Mouse (Mus musculus) MEL (cell line): Measurements from ENCODE around the gene Zfp472. TPM values are rescaled to one million over a fixed set of nuclear protein-coding genes. Genes with fewer than 3 reads are reported as not detected.

Experiments used
- DNase-seq: peaks from one replicate; pipeline ENCODE4 v3.0.0; 2011; ENCODE audit warnings: low read depth, low spot score
- H3K27ac ChIP-seq: 2 replicates; pipeline ENCODE4 v1.5.1; 2012; ENCODE audit warnings: low read depth, mild to moderate bottlenecking, control low read depth, low read length, moderate library complexity; ENCODE audit not compliant: control insufficient read depth
- H3K27me3 ChIP-seq, 2 experiments: fragments of 150-350 bp in 1 of 2; sonication (generic) in 1 of 2; 2 replicates each; pipeline ENCODE4 v1.6.1; 2012; ENCODE audit warnings: low read length in 2 of 2, mild to moderate bottlenecking in 2 of 2, improper control_type of control experiment in 1 of 2, moderate library complexity in 1 of 2; ENCODE audit not compliant: insufficient read depth in 2 of 2, control insufficient read depth in 1 of 2
- H3K36me3 ChIP-seq, 2 experiments: 2 replicates each; pipeline ENCODE4 v1.6.1; 2012 to 2014; ENCODE audit warnings: low read length in 2 of 2, improper control_type of control experiment in 1 of 2, inconsistent platforms in 1 of 2, mild to moderate bottlenecking in 1 of 2; ENCODE audit not compliant: insufficient read depth in 2 of 2, control insufficient read depth in 1 of 2
- H3K4me1 ChIP-seq, 2 experiments: fragments of 150-350 bp in 1 of 2; sonication (generic) in 1 of 2; 2 replicates each; pipeline ENCODE4 v1.6.1; 2012; ENCODE audit warnings: low read length in 2 of 2, improper control_type of control experiment in 1 of 2, mild to moderate bottlenecking in 1 of 2; ENCODE audit not compliant: insufficient read depth in 2 of 2, control insufficient read depth in 1 of 2
- H3K4me3 ChIP-seq, 2 experiments: fragments of 150-350 bp in 1 of 2; sonication (generic) in 1 of 2; 2 replicates each; pipeline ENCODE4 v1.5.1; 2012; ENCODE audit warnings: low read depth in 2 of 2, low read length in 2 of 2, mild to moderate bottlenecking in 2 of 2, moderate library complexity in 2 of 2, control low read depth in 1 of 2, improper control_type of control experiment in 1 of 2; ENCODE audit not compliant: control insufficient read depth in 1 of 2, insufficient read depth in 1 of 2
- H3K79me2 ChIP-seq: 2 replicates; pipeline ENCODE4 v1.6.1; 2012; ENCODE audit warnings: mild to moderate bottlenecking, low read length, moderate library complexity; ENCODE audit not compliant: control insufficient read depth, poor library complexity, insufficient read depth
- H3K9ac ChIP-seq: 2 replicates; pipeline ENCODE4 v1.6.1; 2012; ENCODE audit warnings: low read depth, mild to moderate bottlenecking, control low read depth, low read length, moderate library complexity; ENCODE audit not compliant: control insufficient read depth, poor library complexity, severe bottlenecking
- H3K9me3 ChIP-seq: fragments of 150-350 bp; sonication (generic); replicated peaks from 2 replicates; pipeline ENCODE4 v1.6.1; 2012; ENCODE audit warnings: mild to moderate bottlenecking, low read length, improper control_type of control experiment, moderate library complexity; ENCODE audit not compliant: insufficient read depth
- BHLHE40 ChIP-seq: IDR thresholded peaks from 2 replicates; pipeline ENCODE4 v1.6.1; 2012; ENCODE audit warnings: low read depth, mild to moderate bottlenecking, inconsistent platforms, low read length, improper control_type of control experiment, borderline replicate concordance
- CHD2 ChIP-seq: IDR thresholded peaks from 2 replicates; pipeline ENCODE4 v1.6.1; 2011; ENCODE audit warnings: low read length, improper control_type of control experiment
- ELF1 ChIP-seq: IDR thresholded peaks from 2 replicates; pipeline ENCODE4 v1.6.1; 2014; ENCODE audit warnings: low read depth, mild to moderate bottlenecking, inconsistent platforms, low read length, improper control_type of control experiment, moderate library complexity
- EP300 ChIP-seq, 2 experiments: IDR thresholded peaks; 2 replicates each; pipeline ENCODE4 v1.6.1; 2011; ENCODE audit warnings: improper control_type of control experiment in 2 of 2, low read length in 2 of 2, low read depth in 1 of 2, mild to moderate bottlenecking in 1 of 2
- ETS1 ChIP-seq: IDR thresholded peaks from 2 replicates; pipeline ENCODE4 v1.6.1; 2012; ENCODE audit warnings: low read depth, mild to moderate bottlenecking, inconsistent platforms, low read length, improper control_type of control experiment, moderate library complexity
- GABPA ChIP-seq: IDR thresholded peaks from 2 replicates; pipeline ENCODE4 v1.6.1; 2012; ENCODE audit warnings: low read depth, mild to moderate bottlenecking, inconsistent platforms, low read length, improper control_type of control experiment, moderate library complexity
- GATA1 ChIP-seq: IDR thresholded peaks from 2 replicates; pipeline ENCODE4 v1.6.1; 2011; ENCODE audit warnings: low read depth, low read length, improper control_type of control experiment
- MAFK ChIP-seq: IDR thresholded peaks from 2 replicates; pipeline ENCODE4 v1.6.1; 2011; ENCODE audit warnings: low read depth, mild to moderate bottlenecking, low read length, improper control_type of control experiment, borderline replicate concordance
- MXI1 ChIP-seq: IDR thresholded peaks from 2 replicates; pipeline ENCODE4 v1.6.1; 2011; ENCODE audit warnings: mild to moderate bottlenecking, low read depth, low read length, improper control_type of control experiment
- MYB ChIP-seq: IDR thresholded peaks from 2 replicates; pipeline ENCODE4 v1.6.1; 2011; ENCODE audit warnings: mild to moderate bottlenecking, low read depth, low read length, improper control_type of control experiment
- POLR2AphosphoS5 ChIP-seq: IDR thresholded peaks from 2 replicates; pipeline ENCODE4 v1.6.1; 2012; ENCODE audit warnings: low read depth, borderline replicate concordance, mild to moderate bottlenecking, inconsistent platforms, low read length, moderate library complexity, mixed read lengths
- RCOR1 ChIP-seq: IDR thresholded peaks from 2 replicates; pipeline ENCODE4 v1.6.1; 2012; ENCODE audit warnings: low read depth, mild to moderate bottlenecking, inconsistent platforms, low read length, improper control_type of control experiment
- TAL1 ChIP-seq: IDR thresholded peaks from 2 replicates; pipeline ENCODE4 v1.6.1; 2012; ENCODE audit warnings: mild to moderate bottlenecking, inconsistent platforms, low read length, moderate library complexity, mixed read lengths
- UBTF ChIP-seq: IDR thresholded peaks from 2 replicates; pipeline ENCODE4 v1.6.1; 2012; ENCODE audit warnings: low read depth, mild to moderate bottlenecking, inconsistent platforms, low read length, improper control_type of control experiment, moderate library complexity, borderline replicate concordance; ENCODE audit not compliant: insufficient read depth
- USF1 ChIP-seq: IDR thresholded peaks from 2 replicates; pipeline ENCODE4 v1.6.1; 2014; ENCODE audit warnings: low read depth, mild to moderate bottlenecking, inconsistent platforms, low read length, improper control_type of control experiment, moderate library complexity
- ZC3H11A ChIP-seq: IDR thresholded peaks from 2 replicates; pipeline ENCODE4 v1.6.1; 2012; ENCODE audit warnings: low read depth, mild to moderate bottlenecking, inconsistent platforms, low read length, improper control_type of control experiment
- ZKSCAN1 ChIP-seq: IDR thresholded peaks from 2 replicates; pipeline ENCODE4 v1.6.1; 2012; ENCODE audit warnings: low read depth, mild to moderate bottlenecking, inconsistent platforms, low read length, improper control_type of control experiment, moderate library complexity
- ZMIZ1 ChIP-seq: IDR thresholded peaks from 2 replicates; pipeline ENCODE4 v1.6.1; 2012; ENCODE audit warnings: low read depth, mild to moderate bottlenecking, inconsistent platforms, low read length, improper control_type of control experiment, moderate library complexity
- polyA plus RNA-seq, 2 experiments: library from polyadenylated mRNA; stranded (reverse) in 1 of 2; unstranded in 1 of 2; fragments of >175 nt in 1 of 2; fragments of >200 nt in 1 of 2; gene quantifications; 2 replicates each; pipeline versions ENCODE4 v1.2.1 to v1.2.4; 2012; ENCODE audit warnings: low replicate concordance in 2 of 2, low read depth in 1 of 2; ENCODE audit not compliant: insufficient read length in 2 of 2, insufficient read depth in 1 of 2, missing spikeins in 1 of 2
- total RNA-seq: library from RNA; depleted of rRNA; stranded (reverse); fragments of 300-350 nt; gene quantifications from 2 replicates; pipeline ENCODE4 v1.2.3, GENCODE M21; 2012

Zfp472 gene
- total and polyA plus RNA-seq, 3 experiments: 7.1 to 13.4 TPM; not detected in 1

GRCm38 (mm10) chr17:32947215-32947914 lies 18.2 kb upstream of the Zfp472 start, which contains the start of gene Cyp4f13 (continued):
- no peak for TF ChIP-seq GABPA
- TF ChIP-seq POLR2AphosphoS5: no peak
- 0 out of 2 replicates have a peak, but pooled peaks have one; percentile 37 for TF ChIP-seq USF1
- no peak for TF ChIP-seq RCOR1
- no peak for TF ChIP-seq BHLHE40
- TF ChIP-seq ELF1: peak; percentile 89
- TF ChIP-seq UBTF: no peak
- TF ChIP-seq ZMIZ1: no peak
- TF ChIP-seq, all 39 proteins: peak for 11

- Histone ChIP-seq H3K79me2 (no peaks in the 10 kb centered on the region), H3K4me1 (peaks cover 0 to 5% of the 10 kb centered on the region in 2 experiments; a peak in 1 of 4 replicates), H3K27ac (no peak overlapping the region), H3K4me3 (no peak overlapping the region), H3K9me3 (no peaks in the 10 kb centered on the region)
- TF ChIP-seq EP300 (IDR thresholded peaks at IDR 0.05; ENCODE audit: low read depth in 1 of 2, low read length in 2 of 2) (no peak), MXI1 (no peak), MAFK (no peak)
- TF ChIP-seq, all 39 proteins: peak for 0
- peak; percentile 24 for DNase-seq
- Histone ChIP-seq H3K27me3 (no peaks in the 10 kb centered on the region), H3K36me3 (peaks cover 0 to 3% of the 10 kb centered on the region in 2 experiments; a peak in 2 of 4 replicates), H3K9ac (no peak overlapping the region)
Observed at GRCm38 (mm10) chr17:32950136-32950535, 15.5 kb upstream of the Zfp472 start.

- Histone ChIP-seq H3K36me3 (peaks cover 0 to 3% of the 10 kb centered on the region in 2 experiments; a peak in 2 of 4 replicates), H3K9ac (no peak overlapping the region), H3K9me3 (no peaks in the 10 kb centered on the region), H3K4me1 (peaks cover 0 to 5% of the 10 kb centered on the region in 2 experiments; a peak in 1 of 4 replicates), H3K27ac (no peak overlapping the region), H3K79me2 (no peaks in the 10 kb centered on the region), H3K4me3 (no peak overlapping the region), H3K27me3 (no peaks in the 10 kb centered on the region)
- DNase-seq: no peak
- TF ChIP-seq RCOR1 (no peak), GATA1 (no peak), ETS1 (no peak), UBTF (no peak), ELF1 (no peak), EP300 (IDR thresholded peaks at IDR 0.05; ENCODE audit: low read depth in 1 of 2, low read length in 2 of 2) (no peak), ZC3H11A (no peak), BHLHE40 (no peak), POLR2AphosphoS5 (no peak), MAFK (no peak), CHD2 (no peak), GABPA (no peak), ZKSCAN1 (no peak), TAL1 (no peak), MYB (no peak)
Observed at GRCm38 (mm10) chr17:32951006-32951405, 14.6 kb upstream of the Zfp472 start.
